Mouse (Mus musculus) liver, embryonic 14.5 days (tissue): ENCODE results near the gene Gusb. TPM values are rescaled to one million over a fixed set of nuclear protein-coding genes. Genes with fewer than 3 reads are reported as not detected.
"Not testable (repeated sequence)": the region's sequence is repeated elsewhere in the genome, so short reads cannot be mapped to it uniquely, and the experiment has no call there.

Source experiments
- ATAC-seq: fragments of 200-750 bp; cut with Nextera tagmentation; 2 replicates; pipeline ENCODE4 v1.8.0; 2017; ENCODE audit warnings: moderate number of reproducible peaks, mild to moderate bottlenecking, moderate library complexity; ENCODE audit not compliant: insufficient read depth
- DNase-seq, 3 experiments: peaks; one replicate each; pipeline ENCODE4 v3.0.0-alpha.2; 2012 to 2013; ENCODE audit warnings: low read depth in 3 of 3, low spot score in 3 of 3
- H3K27ac ChIP-seq: fragments of 300-500 bp; sonication (generic); 2 replicates; pipeline ENCODE4 v1.5.1; 2014; ENCODE audit warnings: moderate library complexity, mild to moderate bottlenecking, control low read depth, inconsistent platforms
- H3K27me3 ChIP-seq: fragments of 300-500 bp; sonication (generic); 2 replicates; pipeline ENCODE4 v1.6.1; 2014; ENCODE audit warnings: mild to moderate bottlenecking, low read length, moderate library complexity; ENCODE audit not compliant: control insufficient read depth, insufficient read depth
- H3K36me3 ChIP-seq: fragments of 300-500 bp; sonication (generic); replicated peaks from 2 replicates; pipeline ENCODE4 v1.6.1; 2014; ENCODE audit warnings: low read depth; ENCODE audit not compliant: control insufficient read depth, insufficient read depth
- H3K4me1 ChIP-seq, 2 experiments: fragments of 200-500 bp in 1 of 2; fragments of 300-500 bp in 1 of 2; sonication (generic) in 1 of 2; replicated peaks; 2 replicates each; pipeline ENCODE4 v1.6.1; 2012 to 2014; ENCODE audit warnings: antibody characterized with exemption in 1 of 2, inconsistent platforms in 1 of 2, low read length in 1 of 2; ENCODE audit not compliant: control insufficient read depth in 2 of 2, insufficient read depth in 2 of 2
- H3K4me2 ChIP-seq: fragments of 300-500 bp; sonication (generic); 2 replicates; pipeline ENCODE4 v1.6.1; 2014; ENCODE audit warnings: low read depth, mild to moderate bottlenecking, control low read depth, moderate library complexity
- H3K4me3 ChIP-seq, 2 experiments: fragments of 200-500 bp in 1 of 2; fragments of 300-500 bp in 1 of 2; sonication (generic) in 1 of 2; 2 replicates each; pipeline ENCODE4 v1.5.1; 2012 to 2014; ENCODE audit warnings: low read depth in 2 of 2, low read length in 2 of 2, mild to moderate bottlenecking in 2 of 2, control low read depth in 1 of 2, inconsistent platforms in 1 of 2, moderate library complexity in 1 of 2; ENCODE audit not compliant: insufficient read depth in 1 of 2
- H3K9ac ChIP-seq: fragments of 300-500 bp; sonication (generic); replicated peaks from 2 replicates; pipeline ENCODE4 v1.6.1; 2014; ENCODE audit warnings: mild to moderate bottlenecking, control low read depth, moderate library complexity
- H3K9me3 ChIP-seq: fragments of 300-500 bp; sonication (generic); 2 replicates; pipeline ENCODE4 v1.6.1; 2016; ENCODE audit warnings: low read length, mixed read lengths; ENCODE audit not compliant: control insufficient read depth
- CTCF ChIP-seq: IDR thresholded peaks from 2 replicates; pipeline ENCODE4 v1.5.1; 2016; ENCODE audit warnings: antibody characterized with exemption, low read depth, control low read depth
- EP300 ChIP-seq: IDR thresholded peaks from 2 replicates; pipeline ENCODE4 v1.6.1; 2016; ENCODE audit warnings: antibody characterized with exemption, low read depth
- WGBS: fragments of 180-500 bp; shearing (Covaris S2); extraction: QIAGEN DNeasy Blood & Tissue Kit; methylation state at CpG from one replicate; pipeline ENCODE4 v1.1.7; 2014; ENCODE audit not compliant: insufficient replicate concordance; 5-methylcytosine and 5-hydroxymethylcytosine counted together
- polyA plus RNA-seq, 2 experiments: library from polyadenylated mRNA; depleted of rRNA in 1 of 2; stranded (reverse) in 1 of 2; unstranded in 1 of 2; fragments of >200 nt; fragmentation: Nextera tagmentation in 1 of 2; extraction: Ambion mirVana in 1 of 2; gene quantifications; 2 replicates each; pipeline versions ENCODE4 v1.2.1 to v1.2.3; 2012 to 2014

Gusb gene
- polyA plus RNA-seq, 2 experiments: 18.7 to 37.9 TPM

- H3K27ac ChIP-seq: peak overlapping the region; percentile 76
- H3K36me3 ChIP-seq, H3K27me3 ChIP-seq, H3K9me3 ChIP-seq: not testable (repeated sequence)
- H3K4me2 ChIP-seq: peak overlapping the region; percentile 82
- ATAC-seq: peak; percentile 47
- TF ChIP-seq CTCF: peak; percentile 20; the same call in 1 of the 2 replicates
- peak in 1 of 3 experiments; percentile 23 for DNase-seq
- WGBS: under 1% methylated on average over 55 of the region's 82 CpGs
- H3K4me1 ChIP-seq: peaks cover 12 to 18% of the 10 kb centered on the region in 2 experiments
- peak overlapping the region; percentile 85 to 92 for H3K4me3 ChIP-seq
- peak overlapping the region; percentile 91 for H3K9ac ChIP-seq
Measured at GRCm38 (mm10) chr5:129942073-129942939, 60.5 kb downstream of the Gusb start.

- peak within 1 kb of the TSS; percentile 85 to 92 for H3K4me3 ChIP-seq
- ATAC-seq (peak; percentile 91), DNase-seq (peak; percentile 95 to 98 (median 97))
- no peaks in the 10 kb centered on the region for H3K9me3 ChIP-seq
- H3K4me2 ChIP-seq: peak within 1 kb of the TSS; percentile 82
- peaks cover 7% of the 10 kb centered on the region for H3K36me3 ChIP-seq
- H3K9ac ChIP-seq: peak within 1 kb of the TSS; percentile 91
- WGBS: under 1% methylated on average over 56 of the region's 59 CpGs
- H3K27ac ChIP-seq: peak within 1 kb of the TSS; percentile 76
- TF ChIP-seq CTCF: no peak; the same call in 1 of the 2 replicates
- no peak for TF ChIP-seq EP300
- H3K27me3 ChIP-seq: no peaks in the 10 kb centered on the region
- peaks cover 12 to 18% of the 10 kb centered on the region in 2 experiments for H3K4me1 ChIP-seq
Measured at GRCm38 (mm10) chr5:129941495-129942045, 61.3 kb downstream of the Gusb start, which contains the start of gene Vkorc1l1. TSS of gene Vkorc1l1 (plus strand) at chr5:129941970.

- ATAC-seq: peak; percentile 20
Measured at GRCm38 (mm10) chr5:129940736-129941494, 61.9 kb downstream of the Gusb start.

GRCm38 (mm10) chr5:129940281-129940680, 62.6 kb downstream of the Gusb start:
- Histone ChIP-seq H3K27ac (no peak overlapping the region), H3K36me3 (peaks cover 4% of the 10 kb centered on the region), H3K9me3 (no peaks in the 10 kb centered on the region), H3K4me1 (peaks cover 12 to 18% of the 10 kb centered on the region in 2 experiments), H3K4me2 (peak overlapping the region; percentile 64), H3K9ac (no peak overlapping the region), H3K4me3 (no peak overlapping the region), H3K27me3 (no peaks in the 10 kb centered on the region)
- no peak for DNase-seq
- ATAC-seq: no peak
- WGBS: 53% methylated on average over 2 of the region's 2 CpGs
- TF ChIP-seq CTCF: no peak
- TF ChIP-seq EP300: no peak

More at GRCm38 (mm10) chr5:129940736-129941494, 61.9 kb downstream of the Gusb start:
- WGBS: 2% methylated on average over 9 of the region's 9 CpGs
- peak overlapping the region; percentile 36 for H3K9ac ChIP-seq
- H3K9me3 ChIP-seq: no peaks in the 10 kb centered on the region
- H3K27me3 ChIP-seq: no peaks in the 10 kb centered on the region
- TF ChIP-seq EP300: no peak
- no peak for TF ChIP-seq CTCF
- H3K27ac ChIP-seq: peak overlapping the region; percentile 0
- peak overlapping the region; percentile 64 for H3K4me2 ChIP-seq
- peaks cover 7% of the 10 kb centered on the region for H3K36me3 ChIP-seq
- no peak for DNase-seq
- H3K4me3 ChIP-seq: peak overlapping the region; percentile 57 to 74
- H3K4me1 ChIP-seq: peaks cover 12 to 18% of the 10 kb centered on the region in 2 experiments

Other genes with a start within 250 kb of the Gusb start
- 33.3 and 33.6 TPM in 2 replicates for gene Psph, start 215.6 kb downstream of the Gusb start, polyA plus RNA-seq (2012; rRNA removed)
- 71.2 and 75.5 TPM in 2 replicates for gene Psph, start 215.6 kb downstream of the Gusb start, polyA plus RNA-seq (2014; fragmentation: Nextera tagmentation; extraction: Ambion mirVana)
- gene Sumf2, start 156.1 kb downstream of the Gusb start, polyA plus RNA-seq (2012; rRNA removed): 8.6 and 10.0 TPM in 2 replicates
- gene Sumf2, start 156.1 kb downstream of the Gusb start, polyA plus RNA-seq (2014; fragmentation: Nextera tagmentation; extraction: Ambion mirVana): 15.0 and 19.1 TPM in 2 replicates
- gene Chchd2, start 115.6 kb downstream of the Gusb start, polyA plus RNA-seq (2012; rRNA removed): 452 and 500 TPM in 2 replicates
- 630 and 646 TPM in 2 replicates for gene Chchd2, start 115.6 kb downstream of the Gusb start, polyA plus RNA-seq (2014; fragmentation: Nextera tagmentation; extraction: Ambion mirVana)
- gene Zbed5, start 107.3 kb downstream of the Gusb start, polyA plus RNA-seq (2012; rRNA removed): 0.43 and 0.70 TPM in 2 replicates
- 0.67 and 1.4 TPM in 2 replicates for gene Zbed5, start 107.3 kb downstream of the Gusb start, polyA plus RNA-seq (2014; fragmentation: Nextera tagmentation; extraction: Ambion mirVana)
- gene Phkg1, start 104.5 kb downstream of the Gusb start, polyA plus RNA-seq (2012; rRNA removed): 0.05 and 0.10 TPM in 2 replicates
- 0.10 and 0.18 TPM in 2 replicates for gene Phkg1, start 104.5 kb downstream of the Gusb start, polyA plus RNA-seq (2014; fragmentation: Nextera tagmentation; extraction: Ambion mirVana)
- gene Nupr1l, start 94.5 kb downstream of the Gusb start, polyA plus RNA-seq (2012; rRNA removed): 0.26 and 0.61 TPM in 2 replicates
- 0.71 and 0.72 TPM in 2 replicates for gene Nupr1l, start 94.5 kb downstream of the Gusb start, polyA plus RNA-seq (2014; fragmentation: Nextera tagmentation; extraction: Ambion mirVana)
- gene Vkorc1l1, start 61.1 kb downstream of the Gusb start, polyA plus RNA-seq (2012; rRNA removed): 16.5 and 16.6 TPM in 2 replicates
- 16.2 and 17.5 TPM in 2 replicates for gene Vkorc1l1, start 61.1 kb downstream of the Gusb start, polyA plus RNA-seq (2014; fragmentation: Nextera tagmentation; extraction: Ambion mirVana)
- 26.1 and 30.4 TPM in 2 replicates for gene Asl, start 26.2 kb upstream of the Gusb start, polyA plus RNA-seq (2012; rRNA removed)
- gene Asl, start 26.2 kb upstream of the Gusb start, polyA plus RNA-seq (2014; fragmentation: Nextera tagmentation; extraction: Ambion mirVana): 39.8 and 47.3 TPM in 2 replicates
- gene Crcp, start 26.2 kb upstream of the Gusb start, polyA plus RNA-seq (2012; rRNA removed): 8.6 and 15.8 TPM in 2 replicates
- gene Crcp, start 26.2 kb upstream of the Gusb start, polyA plus RNA-seq (2014; fragmentation: Nextera tagmentation; extraction: Ambion mirVana): 14.7 and 16.1 TPM in 2 replicates
- 8.4 and 10.0 TPM in 2 replicates for gene Tpst1, start 70.3 kb upstream of the Gusb start, polyA plus RNA-seq (2012; rRNA removed)
- gene Tpst1, start 70.3 kb upstream of the Gusb start, polyA plus RNA-seq (2014; fragmentation: Nextera tagmentation; extraction: Ambion mirVana): 22.3 and 22.8 TPM in 2 replicates
- 3.2 and 3.6 TPM in 2 replicates for gene Kctd7, start 141.8 kb upstream of the Gusb start, polyA plus RNA-seq (2012; rRNA removed)
- 3.8 and 6.6 TPM in 2 replicates for gene Kctd7, start 141.8 kb upstream of the Gusb start, polyA plus RNA-seq (2014; fragmentation: Nextera tagmentation; extraction: Ambion mirVana)
- gene Rabgef1, start 168.7 kb upstream of the Gusb start, polyA plus RNA-seq (2012; rRNA removed): 9.9 and 13.7 TPM in 2 replicates
- 19.7 and 23.9 TPM in 2 replicates for gene Rabgef1, start 168.7 kb upstream of the Gusb start, polyA plus RNA-seq (2014; fragmentation: Nextera tagmentation; extraction: Ambion mirVana)
- 12.5 and 14.1 TPM in 2 replicates for gene Tmem248, start 214.0 kb upstream of the Gusb start, polyA plus RNA-seq (2012; rRNA removed)
- 25.4 and 26.6 TPM in 2 replicates for gene Tmem248, start 214.0 kb upstream of the Gusb start, polyA plus RNA-seq (2014; fragmentation: Nextera tagmentation; extraction: Ambion mirVana)